Mouse (Mus musculus) ES-Bruce4 (cell line): ENCODE data around the gene Fbxl8. TPM values are rescaled to one million over a fixed set of nuclear protein-coding genes. Genes with fewer than 3 reads are reported as not detected.

ENCODE experiments used
- H3K27ac ChIP-seq: 2 replicates; pipeline ENCODE4 v1.5.1; 2012; ENCODE audit warnings: low read length, inconsistent platforms; ENCODE audit not compliant: insufficient read depth
- H3K27me3 ChIP-seq: 2 replicates; pipeline ENCODE4 v1.6.1; 2012; ENCODE audit warnings: mild to moderate bottlenecking, low read length, inconsistent platforms; ENCODE audit not compliant: control insufficient read depth, poor library complexity, insufficient read depth, severe bottlenecking
- H3K36me3 ChIP-seq: 2 replicates; pipeline ENCODE4 v1.6.1; 2012; ENCODE audit warnings: inconsistent platforms, mild to moderate bottlenecking, low read length, moderate library complexity; ENCODE audit not compliant: control insufficient read depth, poor library complexity, insufficient read depth, severe bottlenecking
- H3K4me1 ChIP-seq: one replicate; pipeline ENCODE4 v1.8.1; 2011; ENCODE audit warnings: low read length; ENCODE audit not compliant: control insufficient read depth, insufficient read depth
- H3K4me3 ChIP-seq: 2 replicates; pipeline ENCODE4 v1.5.1; 2011; ENCODE audit warnings: low read depth, mild to moderate bottlenecking, low read length
- H3K9ac ChIP-seq: 2 replicates; pipeline ENCODE4 v1.6.1; 2012; ENCODE audit warnings: low read depth, mild to moderate bottlenecking, inconsistent platforms; ENCODE audit not compliant: poor library complexity, severe bottlenecking
- H3K9me3 ChIP-seq: replicated peaks from 2 replicates; pipeline ENCODE4 v1.6.1; 2012; ENCODE audit warnings: mild to moderate bottlenecking, low read length, inconsistent platforms; ENCODE audit not compliant: control insufficient read depth, poor library complexity, insufficient read depth, severe bottlenecking
- CTCF ChIP-seq: IDR thresholded peaks from one replicate; pipeline ENCODE4 v1.8.1; 2011; ENCODE audit warnings: low read depth, low read length
- EP300 ChIP-seq: IDR thresholded peaks from 2 replicates; pipeline ENCODE4 v1.6.1; 2011; ENCODE audit warnings: low read depth, low read length; ENCODE audit not compliant: insufficient read depth
- POLR2A ChIP-seq: IDR thresholded peaks from one replicate; pipeline ENCODE4 v1.8.1; 2011; ENCODE audit warnings: low read length; ENCODE audit not compliant: insufficient read depth
- polyA plus RNA-seq: library from polyadenylated mRNA; stranded (reverse); fragments of >200 nt; gene quantifications from 2 replicates; pipeline ENCODE4 v1.2.4, GENCODE M21; 2011; ENCODE audit warnings: low read depth; ENCODE audit not compliant: missing spikeins, insufficient read depth, insufficient read length

Fbxl8 gene
- polyA plus RNA-seq, 1 experiment = 1.5 TPM

DNA sequence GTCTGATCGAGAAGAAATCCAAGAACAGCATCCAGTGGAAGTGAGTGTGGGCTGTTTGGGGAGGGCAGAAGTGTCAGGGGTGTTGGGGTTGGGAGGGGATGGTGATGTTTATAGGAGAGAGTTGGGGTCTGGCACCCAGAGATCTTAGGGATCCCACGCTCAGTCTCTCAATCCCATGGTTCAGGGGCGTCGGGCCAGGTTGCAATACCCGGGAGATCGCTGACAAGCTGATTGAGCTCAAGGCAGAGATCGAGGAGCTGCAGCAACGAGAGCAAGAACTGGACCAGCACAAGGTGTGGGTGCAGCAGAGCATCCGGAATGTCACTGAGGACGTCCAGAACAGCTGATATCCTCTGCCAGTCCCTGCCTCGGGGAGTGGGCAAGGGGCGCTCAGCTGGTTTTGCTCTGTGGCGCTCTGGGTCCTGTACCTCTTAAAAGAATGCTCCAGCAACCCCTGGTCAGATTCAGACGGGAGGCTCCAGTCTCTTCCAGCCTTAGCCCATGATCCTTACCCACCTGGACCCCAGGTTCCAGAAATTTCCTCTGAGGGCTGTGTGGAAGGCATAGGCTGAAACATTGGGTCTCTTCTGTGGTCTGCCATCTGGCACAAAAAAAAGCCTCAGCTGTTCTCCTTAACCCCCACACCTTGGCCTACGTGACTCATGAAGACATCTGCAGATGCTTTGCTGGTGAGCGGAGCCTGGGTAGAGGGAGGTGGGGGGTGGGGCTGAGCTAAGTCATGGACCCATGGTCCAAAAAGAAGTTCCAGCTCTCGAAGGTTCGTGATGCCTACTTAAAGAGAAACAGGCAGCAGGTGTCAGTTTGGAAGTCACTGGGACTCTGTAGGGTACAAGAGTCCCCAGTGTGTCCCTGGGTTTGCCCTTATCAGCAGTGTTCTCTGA is 34.2 kb downstream of the Fbxl8 start:
- H3K27ac ChIP-seq = no peak overlapping the region
- no peaks in the 10 kb centered on the region for H3K27me3 ChIP-seq
- H3K36me3 ChIP-seq = peaks cover 43% of the 10 kb centered on the region
- peaks cover 6% of the 10 kb centered on the region for H3K4me1 ChIP-seq
- H3K9me3 ChIP-seq = no peaks in the 10 kb centered on the region
- H3K9ac ChIP-seq = peak overlapping the region; percentile 94
- H3K4me3 ChIP-seq = peak overlapping the region; percentile 97
- no peak for TF ChIP-seq POLR2A
- no peak for TF ChIP-seq EP300
- TF ChIP-seq CTCF = no peak

DNA sequence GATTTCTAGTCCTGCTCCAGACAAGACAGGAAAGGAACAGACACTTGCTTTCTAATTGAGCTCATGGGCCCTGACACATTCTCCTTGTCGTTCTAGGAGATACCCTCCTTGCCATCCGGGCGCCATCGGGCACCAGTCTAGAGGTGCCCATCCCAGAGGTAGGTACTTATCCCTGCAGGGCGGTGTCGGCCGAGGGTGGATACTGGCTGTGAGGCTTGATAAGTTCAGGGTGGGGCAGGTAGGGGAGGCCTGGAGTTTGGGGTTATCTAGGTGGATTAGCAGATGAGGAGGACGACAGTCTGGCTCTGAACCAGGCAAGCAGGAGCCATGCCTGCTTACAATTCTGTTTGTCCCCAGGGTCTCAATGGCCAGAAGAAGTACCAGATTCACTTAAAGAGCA is 35.5 kb downstream of the Fbxl8 start:
- Histone ChIP-seq H3K9me3 (no peaks in the 10 kb centered on the region), H3K4me1 (peaks cover 9% of the 10 kb centered on the region), H3K27ac (no peak overlapping the region), H3K27me3 (no peaks in the 10 kb centered on the region), H3K9ac (no peak overlapping the region), H3K36me3 (peaks cover 54% of the 10 kb centered on the region), H3K4me3 (no peak overlapping the region)
- TF ChIP-seq CTCF = no peak
- TF ChIP-seq POLR2A = no peak
- TF ChIP-seq EP300 = no peak

DNA sequence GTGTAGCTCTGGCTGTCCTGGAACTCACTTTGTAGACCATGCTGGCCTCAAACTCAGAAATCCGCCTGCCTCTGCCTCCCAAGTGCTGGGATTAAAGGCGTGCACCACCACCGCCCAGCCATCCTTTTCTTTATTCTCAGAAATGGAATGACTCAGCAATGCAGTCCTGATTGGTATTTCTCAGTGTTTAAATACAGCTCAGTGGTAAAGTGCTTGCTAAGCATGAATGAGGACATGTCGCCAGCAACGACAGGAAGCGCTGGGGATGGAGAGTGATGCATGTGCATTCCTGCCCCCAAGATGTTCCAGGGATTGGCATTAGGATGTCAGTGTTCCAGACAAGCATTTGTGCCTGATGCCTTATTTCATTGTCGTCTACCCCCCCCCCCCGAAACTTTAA is 38.9 kb downstream of the Fbxl8 start:
- H3K27ac ChIP-seq = peak overlapping the region; percentile 75
- no peak overlapping the region for H3K9ac ChIP-seq
- TF ChIP-seq EP300 = no peak
- no peak for TF ChIP-seq CTCF
- TF ChIP-seq POLR2A = no peak
- H3K9me3 ChIP-seq = no peaks in the 10 kb centered on the region
- no peak overlapping the region for H3K4me3 ChIP-seq
- no peaks in the 10 kb centered on the region for H3K27me3 ChIP-seq
- peaks cover 5% of the 10 kb centered on the region for H3K4me1 ChIP-seq
- H3K36me3 ChIP-seq = peaks cover 60% of the 10 kb centered on the region

DNA sequence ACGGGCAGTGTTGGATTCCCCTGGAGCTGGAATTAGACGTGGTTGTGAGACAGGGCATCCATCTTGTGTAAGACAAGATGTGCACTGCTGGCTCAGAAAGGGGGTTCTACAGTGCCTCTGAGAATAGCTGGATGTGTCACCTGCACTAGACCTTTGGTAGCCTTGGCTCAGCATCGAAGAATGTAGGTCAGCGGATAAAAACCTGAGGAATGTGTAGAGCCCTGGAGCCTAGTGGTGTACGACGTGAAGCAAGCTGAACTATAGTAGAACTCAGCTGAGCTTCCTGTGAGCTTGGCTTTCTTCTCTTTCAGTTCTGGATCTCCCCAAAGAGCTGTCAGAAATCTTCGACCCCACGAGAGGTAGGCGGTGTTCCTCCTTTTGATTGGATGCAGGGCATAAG is 39.4 kb downstream of the Fbxl8 start:
- Histone ChIP-seq H3K27ac (peak overlapping the region; percentile 75), H3K9ac (no peak overlapping the region), H3K9me3 (no peaks in the 10 kb centered on the region), H3K27me3 (no peaks in the 10 kb centered on the region), H3K4me3 (no peak overlapping the region), H3K36me3 (peaks cover 58% of the 10 kb centered on the region), H3K4me1 (peaks cover 3% of the 10 kb centered on the region)
- TF ChIP-seq POLR2A (no peak), EP300 (no peak), CTCF (no peak)

DNA sequence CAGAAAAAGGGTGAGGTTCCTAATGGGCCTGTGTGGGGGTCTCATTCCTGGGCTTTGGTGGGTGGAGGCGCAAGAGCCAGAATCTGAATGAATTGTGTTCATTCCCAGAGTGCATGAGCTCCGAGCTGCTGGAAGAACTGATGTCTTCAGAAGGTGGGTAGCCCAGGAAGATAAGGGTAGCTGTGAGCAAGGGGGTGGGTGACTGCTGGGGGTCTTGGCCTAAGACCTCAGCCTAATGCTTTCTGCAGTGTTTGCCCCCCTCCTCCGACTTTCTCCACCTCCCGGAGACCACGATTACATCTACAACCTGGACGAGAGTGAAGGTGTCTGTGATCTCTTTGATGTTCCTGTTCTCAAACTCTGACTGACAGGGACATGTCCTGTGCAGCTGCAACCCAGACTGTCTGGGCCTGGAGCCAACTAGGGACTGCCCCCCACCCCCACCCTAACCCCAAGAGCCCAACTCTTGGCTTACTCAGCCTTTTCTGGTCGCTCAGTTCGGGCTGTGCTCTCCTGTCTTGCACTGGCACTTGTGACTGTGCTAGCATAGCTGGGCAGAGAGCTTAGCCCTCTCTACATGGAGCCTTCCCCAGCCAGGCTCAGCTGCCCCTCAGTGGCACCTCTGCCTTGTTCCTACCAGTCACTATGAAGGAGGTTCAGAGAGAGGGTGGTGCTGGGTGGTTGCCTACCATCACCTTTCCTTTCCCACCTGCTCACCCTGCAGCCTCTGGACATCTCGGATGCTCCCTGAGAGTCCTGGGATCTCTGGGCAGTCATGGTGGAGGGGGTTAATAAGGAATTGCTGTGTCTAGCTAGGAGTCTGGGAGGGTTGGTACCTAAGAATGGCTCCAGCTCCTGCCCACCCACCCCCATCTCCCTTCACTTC is 40.1 kb downstream of the Fbxl8 start:
- Histone ChIP-seq H3K36me3 (peaks cover 53% of the 10 kb centered on the region), H3K9ac (no peak overlapping the region; the same call in 1 of the 2 replicates), H3K27ac (peak overlapping the region; percentile 75), H3K4me1 (peaks cover 3% of the 10 kb centered on the region), H3K27me3 (no peaks in the 10 kb centered on the region), H3K4me3 (no peak overlapping the region), H3K9me3 (no peaks in the 10 kb centered on the region)
- TF ChIP-seq CTCF (no peak), POLR2A (no peak)
